Mouse (Mus musculus): ENCODE measurements around the gene Nedd4. TPM values are rescaled to one million over a fixed set of nuclear protein-coding genes. Genes with fewer than 3 reads are reported as not detected.

Gene Nedd4
- polyA plus RNA-seq, 1 experiment from 2014 or later: 377 TPM

DNA sequence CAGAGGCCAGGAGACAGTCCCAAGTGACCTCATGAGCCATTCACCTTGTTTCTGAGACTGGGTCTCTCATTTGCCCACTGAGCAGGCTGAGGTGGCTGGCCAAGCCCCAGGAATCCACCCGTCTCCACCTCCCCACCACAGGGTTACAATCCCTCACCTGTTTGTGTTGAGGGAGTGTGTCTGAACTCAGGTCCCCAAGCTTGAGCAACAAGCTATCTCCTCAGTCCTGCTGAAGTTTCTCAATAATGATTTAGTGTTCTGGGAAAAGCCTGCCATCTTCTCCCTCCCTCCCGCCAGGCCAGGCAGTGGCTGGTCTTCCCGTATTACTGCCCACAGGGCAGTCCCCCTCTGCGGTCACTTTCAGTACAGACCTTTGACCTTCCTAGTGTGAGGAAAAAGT, 5.7 kb upstream of the Nedd4 start:
- Histone ChIP-seq H3K9me3 (replicated peaks; ENCODE audit: low read length) (no peaks in the 10 kb centered on the region), H3K4me2 (ENCODE audit: low read length) (no peak overlapping the region), H3K4me1 (replicated peaks; ENCODE audit: insufficient read depth, low read length) (0 out of 2 replicates have a peak, but pooled peaks cover 7% of the 10 kb centered on the region), H3K27me3 (ENCODE audit: insufficient read depth, low read length) (no peaks in the 10 kb centered on the region), H3K36me3 (ENCODE audit: insufficient read depth, low read length) (no peaks in the 10 kb centered on the region), H3K4me3 (replicated peaks; ENCODE audit: low read depth, low read length) (no peak overlapping the region), H3K27ac (0 out of 2 replicates have a peak overlapping the region, but pooled peaks have one; percentile 68), H3K9ac (ENCODE audit: low read depth, low read length) (no peak overlapping the region)
- WGBS: 31% methylated on average over 4 of the region's 4 CpGs
- TF ChIP-seq CTCF (IDR thresholded peaks at IDR 0.05; ENCODE audit: low read depth): no peak
- DNase-seq (ENCODE audit: low spot score): no peak
- ATAC-seq (replicated peaks; ENCODE audit: low FRiP score, low read depth): no peak

DNA sequence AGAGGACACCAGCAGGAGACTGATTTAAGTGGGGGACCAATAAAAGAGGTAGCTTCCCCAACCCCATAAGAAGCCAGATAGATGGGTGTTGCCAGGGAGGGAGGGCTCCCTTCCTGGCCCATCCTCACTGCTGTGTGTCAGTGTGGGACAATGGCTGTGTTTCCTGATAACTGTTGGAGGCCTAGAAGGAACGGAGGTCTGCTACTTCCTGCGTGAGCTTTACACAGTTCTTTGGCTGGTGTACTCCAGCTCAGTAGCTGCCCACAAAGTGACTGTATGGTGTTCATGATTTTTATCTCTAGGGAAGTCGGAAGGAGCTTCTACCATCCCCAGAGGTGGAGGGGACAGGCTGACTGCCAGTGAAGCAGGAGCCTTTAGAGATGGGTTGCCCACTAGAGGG, 5.2 kb upstream of the Nedd4 start:
- Histone ChIP-seq H3K9me3 (replicated peaks; ENCODE audit: low read length) (no peaks in the 10 kb centered on the region), H3K27ac (peak overlapping the region; percentile 68), H3K4me2 (ENCODE audit: low read length) (no peak overlapping the region), H3K4me3 (replicated peaks; ENCODE audit: low read depth, low read length) (no peak overlapping the region), H3K36me3 (ENCODE audit: insufficient read depth, low read length) (no peaks in the 10 kb centered on the region), H3K27me3 (ENCODE audit: insufficient read depth, low read length) (no peaks in the 10 kb centered on the region), H3K9ac (ENCODE audit: low read depth, low read length) (no peak overlapping the region), H3K4me1 (replicated peaks; ENCODE audit: insufficient read depth, low read length) (0 out of 2 replicates have a peak, but pooled peaks cover 7% of the 10 kb centered on the region)
- TF ChIP-seq CTCF (IDR thresholded peaks at IDR 0.05; ENCODE audit: low read depth): no peak
- ATAC-seq (replicated peaks; ENCODE audit: low FRiP score, low read depth) (no peak), DNase-seq (ENCODE audit: low spot score) (no peak)
- 50% methylated on average over 3 of the region's 3 CpGs for WGBS

DNA sequence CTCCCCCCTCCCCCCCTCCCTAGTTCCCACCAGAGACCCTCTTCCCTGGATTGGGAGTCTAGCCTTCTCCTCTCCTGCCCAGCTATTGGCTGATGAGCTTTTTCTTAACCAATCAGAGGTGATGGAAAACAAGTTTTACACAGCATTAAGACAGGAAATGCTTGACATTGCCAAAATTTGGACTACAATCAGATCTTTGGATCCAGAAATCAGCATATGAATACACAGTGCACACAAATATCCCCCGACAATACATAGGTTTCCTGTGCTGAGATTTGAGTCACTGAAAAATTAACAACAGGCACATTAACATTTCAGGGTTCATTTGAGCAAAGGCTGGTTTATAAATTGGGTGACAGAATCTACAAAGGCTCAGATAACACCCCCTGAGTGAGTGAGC, 4.5 kb upstream of the Nedd4 start:
- no peak for DNase-seq (ENCODE audit: low spot score)
- peak overlapping the region; percentile 68; the same call in 1 of the 2 replicates for H3K27ac ChIP-seq
- ATAC-seq (replicated peaks; ENCODE audit: low FRiP score, low read depth): no peak
- H3K4me3 ChIP-seq (replicated peaks; ENCODE audit: low read depth, low read length): no peak overlapping the region
- H3K36me3 ChIP-seq (ENCODE audit: insufficient read depth, low read length): no peaks in the 10 kb centered on the region
- TF ChIP-seq CTCF (IDR thresholded peaks at IDR 0.05; ENCODE audit: low read depth): no peak
- no peak overlapping the region for H3K9ac ChIP-seq (ENCODE audit: low read depth, low read length)
- no peak overlapping the region for H3K4me2 ChIP-seq (ENCODE audit: low read length)
- no peaks in the 10 kb centered on the region for H3K9me3 ChIP-seq (replicated peaks; ENCODE audit: low read length)
- H3K27me3 ChIP-seq (ENCODE audit: insufficient read depth, low read length): no peaks in the 10 kb centered on the region
- 78% methylated on average over 1 of the region's 1 CpGs for WGBS
- 0 out of 2 replicates have a peak, but pooled peaks cover 6% of the 10 kb centered on the region for H3K4me1 ChIP-seq (replicated peaks; ENCODE audit: insufficient read depth, low read length)

DNA sequence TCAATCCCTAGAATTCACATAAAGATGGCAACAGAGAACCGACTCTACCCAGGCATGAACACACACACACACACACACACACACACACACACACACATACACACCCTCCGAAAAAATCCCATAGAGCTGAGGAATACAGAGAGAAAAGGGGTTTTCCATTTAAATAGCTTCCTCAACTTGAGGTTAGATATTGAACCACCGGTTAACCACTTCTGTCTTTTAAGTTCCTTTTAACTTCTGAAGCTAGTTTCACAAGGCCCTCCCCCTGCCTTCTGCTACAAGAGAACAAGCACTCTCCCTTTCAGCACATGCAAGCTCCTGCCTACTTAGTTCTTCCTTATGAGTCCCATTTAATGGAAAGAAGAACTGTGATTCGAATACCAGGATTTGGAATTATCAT, 2.0 kb upstream of the Nedd4 start:
- H3K27ac ChIP-seq: no peak overlapping the region
- WGBS: 76% methylated on average over 4 of the region's 4 CpGs
- H3K4me1 ChIP-seq (replicated peaks; ENCODE audit: insufficient read depth, low read length): peaks cover 12% of the 10 kb centered on the region
- H3K9ac ChIP-seq (ENCODE audit: low read depth, low read length): no peak overlapping the region
- DNase-seq (ENCODE audit: low spot score) (no peak), ATAC-seq (replicated peaks; ENCODE audit: low FRiP score, low read depth) (no peak)
- no peaks in the 10 kb centered on the region for H3K9me3 ChIP-seq (replicated peaks; ENCODE audit: low read length)
- H3K4me2 ChIP-seq (ENCODE audit: low read length): no peak overlapping the region
- H3K36me3 ChIP-seq (ENCODE audit: insufficient read depth, low read length): no peaks in the 10 kb centered on the region
- H3K27me3 ChIP-seq (ENCODE audit: insufficient read depth, low read length): no peaks in the 10 kb centered on the region
- H3K4me3 ChIP-seq (replicated peaks; ENCODE audit: low read depth, low read length): no peak overlapping the region
- TF ChIP-seq CTCF (IDR thresholded peaks at IDR 0.05; ENCODE audit: low read depth): no peak

DNA sequence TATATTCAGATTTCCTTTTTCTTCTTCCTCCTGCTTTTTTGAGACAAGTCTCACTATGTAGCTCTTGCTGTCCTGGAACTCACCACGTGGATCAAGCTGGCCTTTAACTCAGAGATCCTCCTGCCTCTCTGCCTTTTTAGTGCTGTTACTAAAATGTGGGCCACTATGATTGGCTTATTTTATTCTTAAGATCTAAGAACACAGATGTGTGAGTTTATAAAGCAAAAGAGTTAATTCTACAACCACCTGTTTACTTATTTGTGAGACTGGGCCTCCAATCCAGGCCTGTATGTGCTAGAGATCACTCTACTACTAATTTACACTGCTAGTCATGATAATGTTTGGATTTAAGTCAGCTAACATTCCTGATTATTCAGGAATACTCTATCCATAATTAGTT, 1.2 kb upstream of the Nedd4 start:
- no peak for TF ChIP-seq CTCF (IDR thresholded peaks at IDR 0.05; ENCODE audit: low read depth)
- peaks cover 16% of the 10 kb centered on the region for H3K4me1 ChIP-seq (replicated peaks; ENCODE audit: insufficient read depth, low read length)
- H3K9me3 ChIP-seq (replicated peaks; ENCODE audit: low read length): no peaks in the 10 kb centered on the region
- DNase-seq (ENCODE audit: low spot score) (no peak), ATAC-seq (replicated peaks; ENCODE audit: low FRiP score, low read depth) (no peak)
- peak overlapping the region; percentile 60 for H3K27ac ChIP-seq
- no peaks in the 10 kb centered on the region for H3K27me3 ChIP-seq (ENCODE audit: insufficient read depth, low read length)
- WGBS: 43% methylated on average over 1 of the region's 1 CpGs
- no peak overlapping the region for H3K9ac ChIP-seq (ENCODE audit: low read depth, low read length)
- no peak overlapping the region for H3K4me2 ChIP-seq (ENCODE audit: low read length)
- no peaks in the 10 kb centered on the region for H3K36me3 ChIP-seq (ENCODE audit: insufficient read depth, low read length)
- H3K4me3 ChIP-seq (replicated peaks; ENCODE audit: low read depth, low read length): no peak overlapping the region

GRCm38 (mm10) chr9:72661561-72661894, 618 bp upstream of the Nedd4 start:
- no peaks in the 10 kb centered on the region for H3K36me3 ChIP-seq (ENCODE audit: insufficient read depth, low read length)
- peak overlapping the region; percentile 98 for H3K4me3 ChIP-seq (replicated peaks; ENCODE audit: low read depth, low read length)
- DNase-seq (ENCODE audit: low spot score): no peak
- under 1% methylated on average over 13 of the region's 13 CpGs for WGBS
- H3K9me3 ChIP-seq (replicated peaks; ENCODE audit: low read length): no peaks in the 10 kb centered on the region
- TF ChIP-seq CTCF (IDR thresholded peaks at IDR 0.05; ENCODE audit: low read depth): no peak
- H3K27ac ChIP-seq: peak overlapping the region; percentile 100
- peak overlapping the region; percentile 100 for H3K9ac ChIP-seq (ENCODE audit: low read depth, low read length)
- H3K27me3 ChIP-seq (ENCODE audit: insufficient read depth, low read length): no peaks in the 10 kb centered on the region
- no peak for ATAC-seq (replicated peaks; ENCODE audit: low FRiP score, low read depth)
- peak overlapping the region; percentile 79 for H3K4me2 ChIP-seq (ENCODE audit: low read length)
- peaks cover 16% of the 10 kb centered on the region for H3K4me1 ChIP-seq (replicated peaks; ENCODE audit: insufficient read depth, low read length)
